Mouse (Mus musculus) MEL (cell line): ENCODE results near the gene Pdgfa. TPM values are rescaled to one million over a fixed set of nuclear protein-coding genes. Genes with fewer than 3 reads are reported as not detected.

Experiments
- DNase-seq: peaks from one replicate; pipeline ENCODE4 v3.0.0; 2011; ENCODE audit warnings: low read depth, low spot score
- H3K27ac ChIP-seq: 2 replicates; pipeline ENCODE4 v1.5.1; 2012; ENCODE audit warnings: low read depth, mild to moderate bottlenecking, control low read depth, low read length, moderate library complexity; ENCODE audit not compliant: control insufficient read depth
- H3K27me3 ChIP-seq, 2 experiments: fragments of 150-350 bp in 1 of 2; sonication (generic) in 1 of 2; 2 replicates each; pipeline ENCODE4 v1.6.1; 2012; ENCODE audit warnings: low read length in 2 of 2, mild to moderate bottlenecking in 2 of 2, improper control_type of control experiment in 1 of 2, moderate library complexity in 1 of 2; ENCODE audit not compliant: insufficient read depth in 2 of 2, control insufficient read depth in 1 of 2
- H3K36me3 ChIP-seq, 2 experiments: 2 replicates each; pipeline ENCODE4 v1.6.1; 2012 to 2014; ENCODE audit warnings: low read length in 2 of 2, improper control_type of control experiment in 1 of 2, inconsistent platforms in 1 of 2, mild to moderate bottlenecking in 1 of 2; ENCODE audit not compliant: insufficient read depth in 2 of 2, control insufficient read depth in 1 of 2
- H3K4me1 ChIP-seq, 2 experiments: fragments of 150-350 bp in 1 of 2; sonication (generic) in 1 of 2; 2 replicates each; pipeline ENCODE4 v1.6.1; 2012; ENCODE audit warnings: low read length in 2 of 2, improper control_type of control experiment in 1 of 2, mild to moderate bottlenecking in 1 of 2; ENCODE audit not compliant: insufficient read depth in 2 of 2, control insufficient read depth in 1 of 2
- H3K4me3 ChIP-seq, 2 experiments: fragments of 150-350 bp in 1 of 2; sonication (generic) in 1 of 2; 2 replicates each; pipeline ENCODE4 v1.5.1; 2012; ENCODE audit warnings: low read depth in 2 of 2, low read length in 2 of 2, mild to moderate bottlenecking in 2 of 2, moderate library complexity in 2 of 2, control low read depth in 1 of 2, improper control_type of control experiment in 1 of 2; ENCODE audit not compliant: control insufficient read depth in 1 of 2, insufficient read depth in 1 of 2
- H3K79me2 ChIP-seq: 2 replicates; pipeline ENCODE4 v1.6.1; 2012; ENCODE audit warnings: mild to moderate bottlenecking, low read length, moderate library complexity; ENCODE audit not compliant: control insufficient read depth, poor library complexity, insufficient read depth
- H3K9ac ChIP-seq: 2 replicates; pipeline ENCODE4 v1.6.1; 2012; ENCODE audit warnings: low read depth, mild to moderate bottlenecking, control low read depth, low read length, moderate library complexity; ENCODE audit not compliant: control insufficient read depth, poor library complexity, severe bottlenecking
- H3K9me3 ChIP-seq: fragments of 150-350 bp; sonication (generic); replicated peaks from 2 replicates; pipeline ENCODE4 v1.6.1; 2012; ENCODE audit warnings: mild to moderate bottlenecking, low read length, improper control_type of control experiment, moderate library complexity; ENCODE audit not compliant: insufficient read depth
- ELF1 ChIP-seq: IDR thresholded peaks from 2 replicates; pipeline ENCODE4 v1.6.1; 2014; ENCODE audit warnings: low read depth, mild to moderate bottlenecking, inconsistent platforms, low read length, improper control_type of control experiment, moderate library complexity
- EP300 ChIP-seq, 2 experiments: IDR thresholded peaks; 2 replicates each; pipeline ENCODE4 v1.6.1; 2011; ENCODE audit warnings: improper control_type of control experiment in 2 of 2, low read length in 2 of 2, low read depth in 1 of 2, mild to moderate bottlenecking in 1 of 2
- ETS1 ChIP-seq: IDR thresholded peaks from 2 replicates; pipeline ENCODE4 v1.6.1; 2012; ENCODE audit warnings: low read depth, mild to moderate bottlenecking, inconsistent platforms, low read length, improper control_type of control experiment, moderate library complexity
- JUND ChIP-seq: IDR thresholded peaks from 2 replicates; pipeline ENCODE4 v1.6.1; 2011; ENCODE audit warnings: low read depth, mild to moderate bottlenecking, improper control_type of control experiment, low read length
- KAT2A ChIP-seq: conservative IDR thresholded peaks from 2 replicates; pipeline ENCODE4 v1.6.1; 2012; ENCODE audit warnings: low read depth, low read length, improper control_type of control experiment, inconsistent platforms
- MAX ChIP-seq: IDR thresholded peaks from 2 replicates; pipeline ENCODE4 v1.6.1; 2011; ENCODE audit warnings: low read length, improper control_type of control experiment
- MAZ ChIP-seq: IDR thresholded peaks from 2 replicates; pipeline ENCODE4 v1.6.1; 2012; ENCODE audit warnings: low read depth, mild to moderate bottlenecking, inconsistent platforms, low read length, improper control_type of control experiment
- MEF2A ChIP-seq: IDR thresholded peaks from 2 replicates; pipeline ENCODE4 v1.6.1; 2014; ENCODE audit warnings: low read depth, mild to moderate bottlenecking, inconsistent platforms, low read length, improper control_type of control experiment; ENCODE audit not compliant: poor library complexity, insufficient replicate concordance, severe bottlenecking; ENCODE audit errors: extremely low read depth
- NRF1 ChIP-seq: IDR thresholded peaks from 2 replicates; pipeline ENCODE4 v1.6.1; 2014; ENCODE audit warnings: low read depth, mild to moderate bottlenecking, inconsistent platforms, low read length, improper control_type of control experiment, moderate library complexity; ENCODE audit not compliant: poor library complexity, insufficient read depth, severe bottlenecking
- POLR2A ChIP-seq, 2 experiments: IDR thresholded peaks; 2 replicates each; pipeline ENCODE4 v1.6.1; 2011 to 2012; ENCODE audit warnings: low read length in 2 of 2, mild to moderate bottlenecking in 2 of 2, control low read depth in 1 of 2, improper control_type of control experiment in 1 of 2, low read depth in 1 of 2, moderate library complexity in 1 of 2; ENCODE audit not compliant: control insufficient read depth in 1 of 2, insufficient read depth in 1 of 2, poor library complexity in 1 of 2
- POLR2AphosphoS2 ChIP-seq: IDR thresholded peaks from 2 replicates; pipeline ENCODE4 v1.6.1; 2011; ENCODE audit warnings: low read length, improper control_type of control experiment
- RAD21 ChIP-seq: IDR thresholded peaks from 2 replicates; pipeline ENCODE4 v1.6.1; 2011; ENCODE audit warnings: mild to moderate bottlenecking, low read depth, low read length, improper control_type of control experiment
- SMC3 ChIP-seq: IDR thresholded peaks from 2 replicates; pipeline ENCODE4 v1.6.1; 2011; ENCODE audit warnings: low read depth, low read length, improper control_type of control experiment
- TAL1 ChIP-seq: IDR thresholded peaks from 2 replicates; pipeline ENCODE4 v1.6.1; 2012; ENCODE audit warnings: mild to moderate bottlenecking, inconsistent platforms, low read length, moderate library complexity, mixed read lengths
- UBTF ChIP-seq: IDR thresholded peaks from 2 replicates; pipeline ENCODE4 v1.6.1; 2012; ENCODE audit warnings: low read depth, mild to moderate bottlenecking, inconsistent platforms, low read length, improper control_type of control experiment, moderate library complexity, borderline replicate concordance; ENCODE audit not compliant: insufficient read depth
- ZKSCAN1 ChIP-seq: IDR thresholded peaks from 2 replicates; pipeline ENCODE4 v1.6.1; 2012; ENCODE audit warnings: low read depth, mild to moderate bottlenecking, inconsistent platforms, low read length, improper control_type of control experiment, moderate library complexity
- ZMIZ1 ChIP-seq: IDR thresholded peaks from 2 replicates; pipeline ENCODE4 v1.6.1; 2012; ENCODE audit warnings: low read depth, mild to moderate bottlenecking, inconsistent platforms, low read length, improper control_type of control experiment, moderate library complexity
- polyA plus RNA-seq, 2 experiments: library from polyadenylated mRNA; stranded (reverse) in 1 of 2; unstranded in 1 of 2; fragments of >175 nt in 1 of 2; fragments of >200 nt in 1 of 2; gene quantifications; 2 replicates each; pipeline versions ENCODE4 v1.2.1 to v1.2.4; 2012; ENCODE audit warnings: low replicate concordance in 2 of 2, low read depth in 1 of 2; ENCODE audit not compliant: insufficient read length in 2 of 2, insufficient read depth in 1 of 2, missing spikeins in 1 of 2
- total RNA-seq: library from RNA; depleted of rRNA; stranded (reverse); fragments of 300-350 nt; gene quantifications from 2 replicates; pipeline ENCODE4 v1.2.3, GENCODE M21; 2012

Gene Pdgfa
- total and polyA plus RNA-seq, 3 experiments = not detected

- H3K4me3 ChIP-seq = no peak overlapping the region
- no peaks in the 10 kb centered on the region for H3K4me1 ChIP-seq
- DNase-seq = no peak
- TF ChIP-seq KAT2A (no peak), UBTF (no peak), MEF2A (no peak), TAL1 (no peak), MAZ (no peak), ETS1 (no peak), EP300 (IDR thresholded peaks at IDR 0.05; ENCODE audit: low read depth in 1 of 2, low read length in 2 of 2) (no peak), POLR2AphosphoS2 (no peak), POLR2A (IDR thresholded peaks at IDR 0.05; ENCODE audit: control insufficient read depth in 1 of 2, insufficient read depth in 1 of 2, low read depth in 1 of 2, low read length in 2 of 2, poor library complexity in 1 of 2) (no peak), ZKSCAN1 (no peak), ELF1 (no peak)
- no peaks in the 10 kb centered on the region for H3K36me3 ChIP-seq
- H3K9me3 ChIP-seq = no peaks in the 10 kb centered on the region
- H3K79me2 ChIP-seq = no peaks in the 10 kb centered on the region
- H3K27me3 ChIP-seq = no peaks in the 10 kb centered on the region; a peak in 1 of 4 replicates
- no peak overlapping the region for H3K9ac ChIP-seq
- H3K27ac ChIP-seq = no peak overlapping the region
Measured at GRCm38 (mm10) chr5:138994108-138994785, 2.9 kb downstream of the Pdgfa start.

GRCm38 (mm10) chr5:138993371-138994107 lies 3.6 kb downstream of the Pdgfa start:
- Histone ChIP-seq H3K27me3 (no peaks in the 10 kb centered on the region; a peak in 1 of 4 replicates), H3K9ac (no peak overlapping the region)

More at GRCm38 (mm10) chr5:138993371-138994107, 3.6 kb downstream of the Pdgfa start:
- Histone ChIP-seq H3K36me3 (no peaks in the 10 kb centered on the region), H3K79me2 (no peaks in the 10 kb centered on the region), H3K27ac (no peak overlapping the region), H3K4me1 (no peaks in the 10 kb centered on the region), H3K4me3 (no peak overlapping the region), H3K9me3 (no peaks in the 10 kb centered on the region)
- TF ChIP-seq RAD21 (no peak), UBTF (no peak), POLR2AphosphoS2 (no peak), MAX (no peak), EP300 (IDR thresholded peaks at IDR 0.05; ENCODE audit: low read depth in 1 of 2, low read length in 2 of 2) (no peak), ELF1 (no peak), POLR2A (IDR thresholded peaks at IDR 0.05; ENCODE audit: control insufficient read depth in 1 of 2, insufficient read depth in 1 of 2, low read depth in 1 of 2, low read length in 2 of 2, poor library complexity in 1 of 2) (no peak), NRF1 (no peak), ZMIZ1 (no peak), SMC3 (no peak), MEF2A (no peak), JUND (no peak)
- no peak for DNase-seq
